Mouse (Mus musculus): Measurements from ENCODE around the gene Crygs. TPM values are rescaled to one million over a fixed set of nuclear protein-coding genes. Genes with fewer than 3 reads are reported as not detected.

Gene Crygs
- total and polyA plus RNA-seq, 3 experiments: not detected

DNA sequence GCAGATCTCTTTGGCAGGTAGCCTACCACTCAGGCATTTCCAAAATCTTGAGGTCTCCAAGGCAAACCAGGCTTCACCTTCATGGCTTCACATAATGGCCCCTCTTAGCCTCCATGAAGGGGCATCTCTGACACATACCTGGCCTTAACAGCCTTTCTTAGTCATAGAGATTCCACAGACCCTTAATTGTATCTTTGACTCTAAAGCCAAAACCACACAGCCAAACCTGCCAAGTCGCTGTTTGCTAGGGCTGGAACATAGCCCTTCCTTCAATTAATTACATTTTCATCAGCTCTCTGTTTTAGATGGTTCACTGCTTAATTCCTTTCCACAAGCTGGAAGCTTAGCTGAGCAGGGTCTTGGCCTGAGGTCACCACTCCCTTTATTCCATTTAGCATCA lies 37.0 kb upstream of the Crygs start:
- no peak for TF ChIP-seq MXI1 (IDR thresholded peaks at IDR 0.05; ENCODE audit: low read depth, low read length)
- no peak for TF ChIP-seq CTCF (IDR thresholded peaks at IDR 0.05 in 2 of 3, conservative IDR thresholded peaks at IDR 0.05 in 1 of 3; ENCODE audit: control insufficient read depth in 1 of 3, insufficient read depth in 1 of 3, low read depth in 2 of 3, low read length in 3 of 3, poor library complexity in 1 of 3, severe bottlenecking in 1 of 3)
- TF ChIP-seq GATA1 (IDR thresholded peaks at IDR 0.05; ENCODE audit: low read depth, low read length): no peak
- no peak for TF ChIP-seq JUND (IDR thresholded peaks at IDR 0.05; ENCODE audit: low read depth, low read length)
- TF ChIP-seq KAT2A (conservative IDR thresholded peaks at IDR 0.05; ENCODE audit: low read depth, low read length): no peak
- TF ChIP-seq MYC (IDR thresholded peaks at IDR 0.05; ENCODE audit: low read depth, low read length): no peak
- no peak for TF ChIP-seq ZMIZ1 (IDR thresholded peaks at IDR 0.05; ENCODE audit: low read depth, low read length)
- no peak for TF ChIP-seq MYB (IDR thresholded peaks at IDR 0.05; ENCODE audit: low read depth, low read length)
- no peak for TF ChIP-seq TCF12 (IDR thresholded peaks at IDR 0.05; ENCODE audit: low read depth, low read length)
- no peak for TF ChIP-seq CHD1 (IDR thresholded peaks at IDR 0.05; ENCODE audit: low read depth, low read length)
- TF ChIP-seq TAL1 (IDR thresholded peaks at IDR 0.05; ENCODE audit: low read length): no peak
- no peak for TF ChIP-seq RCOR1 (IDR thresholded peaks at IDR 0.05; ENCODE audit: low read depth, low read length)
- no peak for TF ChIP-seq NRF1 (IDR thresholded peaks at IDR 0.05; ENCODE audit: insufficient read depth, low read depth, low read length, poor library complexity, severe bottlenecking)
- no peak for TF ChIP-seq ZKSCAN1 (IDR thresholded peaks at IDR 0.05; ENCODE audit: low read depth, low read length)
- TF ChIP-seq GABPA (IDR thresholded peaks at IDR 0.05; ENCODE audit: low read depth, low read length): no peak
- TF ChIP-seq USF2 (IDR thresholded peaks at IDR 0.05; ENCODE audit: borderline replicate concordance in 1 of 2, insufficient read depth in 1 of 2, low read depth in 1 of 2, low read length in 2 of 2): no peak
- no peak for TF ChIP-seq NELFE (IDR thresholded peaks at IDR 0.05; ENCODE audit: low read depth, low read length)
- no peak for TF ChIP-seq POLR2AphosphoS2 (IDR thresholded peaks at IDR 0.05; ENCODE audit: low read length)
- TF ChIP-seq CHD2 (IDR thresholded peaks at IDR 0.05; ENCODE audit: low read length): no peak
- Histone ChIP-seq H3K36me3 (ENCODE audit: control insufficient read depth in 1 of 2, insufficient read depth in 2 of 2, low read length in 2 of 2) (peaks cover 12 to 17% of the 10 kb centered on the region in 2 experiments), H3K27me3 (ENCODE audit: control insufficient read depth in 1 of 2, insufficient read depth in 2 of 2, low read length in 2 of 2) (no peaks in the 10 kb centered on the region), H3K79me2 (ENCODE audit: control insufficient read depth, insufficient read depth, low read length, poor library complexity) (peaks cover 16% of the 10 kb centered on the region), H3K4me3 (ENCODE audit: control insufficient read depth in 1 of 2, insufficient read depth in 1 of 2, low read depth in 2 of 2, low read length in 2 of 2) (no peak overlapping the region), H3K4me1 (ENCODE audit: control insufficient read depth in 1 of 2, insufficient read depth in 2 of 2, low read length in 2 of 2) (peaks cover 5 to 15% of the 10 kb centered on the region in 2 experiments), H3K9me3 (replicated peaks; ENCODE audit: insufficient read depth, low read length) (no peaks in the 10 kb centered on the region), H3K9ac (ENCODE audit: control insufficient read depth, low read depth, low read length, poor library complexity, severe bottlenecking) (no peak overlapping the region), H3K27ac (ENCODE audit: control insufficient read depth, low read depth, low read length) (no peak overlapping the region)
- no peak for DNase-seq (ENCODE audit: low read depth, low spot score)

- Histone ChIP-seq H3K9ac (ENCODE audit: control insufficient read depth, low read depth, low read length, poor library complexity, severe bottlenecking) (no peak overlapping the region), H3K4me1 (ENCODE audit: control insufficient read depth in 1 of 2, insufficient read depth in 2 of 2, low read length in 2 of 2) (peaks cover 0 to 12% of the 10 kb centered on the region in 2 experiments; a peak in 3 of 4 replicates), H3K9me3 (replicated peaks; ENCODE audit: insufficient read depth, low read length) (no peaks in the 10 kb centered on the region), H3K36me3 (ENCODE audit: control insufficient read depth in 1 of 2, insufficient read depth in 2 of 2, low read length in 2 of 2) (peaks cover 11 to 12% of the 10 kb centered on the region in 2 experiments), H3K27me3 (ENCODE audit: control insufficient read depth in 1 of 2, insufficient read depth in 2 of 2, low read length in 2 of 2) (no peaks in the 10 kb centered on the region), H3K4me3 (ENCODE audit: control insufficient read depth in 1 of 2, insufficient read depth in 1 of 2, low read depth in 2 of 2, low read length in 2 of 2) (no peak overlapping the region), H3K27ac (ENCODE audit: control insufficient read depth, low read depth, low read length) (no peak overlapping the region), H3K79me2 (ENCODE audit: control insufficient read depth, insufficient read depth, low read length, poor library complexity) (peaks cover 16% of the 10 kb centered on the region)
- no peak for TF ChIP-seq NELFE (IDR thresholded peaks at IDR 0.05; ENCODE audit: low read depth, low read length)
- TF ChIP-seq POLR2AphosphoS5 (IDR thresholded peaks at IDR 0.05; ENCODE audit: borderline replicate concordance, low read depth, low read length): no peak
- no peak for TF ChIP-seq JUND (IDR thresholded peaks at IDR 0.05; ENCODE audit: low read depth, low read length)
- TF ChIP-seq TCF12 (IDR thresholded peaks at IDR 0.05; ENCODE audit: low read depth, low read length): no peak
- TF ChIP-seq ZMIZ1 (IDR thresholded peaks at IDR 0.05; ENCODE audit: low read depth, low read length): no peak
- TF ChIP-seq ETS1 (IDR thresholded peaks at IDR 0.05; ENCODE audit: low read depth, low read length): no peak
- TF ChIP-seq E2F4 (IDR thresholded peaks at IDR 0.05; ENCODE audit: borderline replicate concordance, low read depth, low read length): no peak
- no peak for DNase-seq (ENCODE audit: low read depth, low spot score)
Measured at GRCm38 (mm10) chr16:22847686-22848085, 36.3 kb upstream of the Crygs start.
